Mouse (Mus musculus): Measurements from ENCODE around the gene Nfe2.
"Not testable (repeated sequence)": the region's sequence is repeated elsewhere in the genome, so short reads cannot be mapped to it uniquely, and the experiment has no call there.

Nfe2 gene

DNA sequence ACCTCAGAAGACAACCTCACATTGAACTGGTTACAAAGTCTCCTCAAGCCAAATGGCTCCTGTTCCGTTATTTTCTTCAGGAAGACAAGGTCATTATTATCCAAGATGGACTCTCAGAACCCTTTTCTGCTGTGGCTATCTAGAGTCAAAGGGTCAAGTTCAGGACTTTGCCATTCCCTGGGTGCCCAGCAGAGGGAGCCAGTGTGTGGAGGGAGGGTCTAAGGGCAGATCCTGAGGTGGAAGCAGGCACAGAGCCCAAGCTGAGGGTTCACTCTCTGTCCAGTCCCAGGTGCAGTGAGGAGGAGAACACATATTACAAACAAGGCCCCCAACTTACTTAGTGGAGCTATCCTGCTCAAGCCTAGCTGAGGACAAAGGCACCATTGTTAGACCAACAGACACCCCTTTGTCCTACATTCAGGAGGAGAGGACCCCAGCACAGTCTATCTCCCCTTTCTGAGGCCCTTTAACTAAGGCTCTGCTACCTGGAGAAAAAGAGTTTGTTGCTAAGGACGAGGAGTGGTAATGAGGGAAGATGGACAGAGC is 7.9 kb downstream of the Nfe2 start:
- peak; percentile 89 to 97 for DNase-seq (ENCODE audit: low spot score in 2 of 2)

DNA sequence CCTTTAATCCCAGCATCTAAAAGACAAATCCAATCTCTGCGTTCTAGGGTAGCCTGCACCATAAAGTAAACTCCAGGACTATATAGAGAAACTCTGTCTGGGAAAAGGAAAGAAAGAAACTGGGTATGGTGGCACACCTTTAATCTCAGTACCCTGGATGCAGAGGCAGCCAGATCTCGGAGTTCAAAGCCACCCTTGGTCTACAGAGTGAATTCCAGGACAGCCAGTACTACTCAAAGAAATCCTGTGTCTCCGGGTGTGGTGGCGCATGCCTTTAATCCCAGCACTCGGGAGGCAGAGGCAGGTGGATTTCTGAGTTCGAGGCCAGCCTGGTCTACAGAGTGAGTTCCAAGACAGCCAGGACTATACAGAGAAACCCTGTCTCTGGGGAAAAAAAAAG is 8.7 kb downstream of the Nfe2 start:
- DNase-seq (ENCODE audit: low spot score in 2 of 2), result not testable (repeated sequence)

GRCm38 (mm10) chr15:103248401-103249313 is 9.5 kb downstream of the Nfe2 start:
- peak in 1 of 2 experiments; percentile 27 for DNase-seq (ENCODE audit: low spot score in 2 of 2)

- DNase-seq (ENCODE audit: low spot score in 2 of 2), result no peak
Observed at GRCm38 (mm10) chr15:103247782-103248400, 10.3 kb downstream of the Nfe2 start.

- DNase-seq (ENCODE audit: low spot score in 2 of 2), result no peak
Observed at GRCm38 (mm10) chr15:103247078-103247781, 11.0 kb downstream of the Nfe2 start.

DNA sequence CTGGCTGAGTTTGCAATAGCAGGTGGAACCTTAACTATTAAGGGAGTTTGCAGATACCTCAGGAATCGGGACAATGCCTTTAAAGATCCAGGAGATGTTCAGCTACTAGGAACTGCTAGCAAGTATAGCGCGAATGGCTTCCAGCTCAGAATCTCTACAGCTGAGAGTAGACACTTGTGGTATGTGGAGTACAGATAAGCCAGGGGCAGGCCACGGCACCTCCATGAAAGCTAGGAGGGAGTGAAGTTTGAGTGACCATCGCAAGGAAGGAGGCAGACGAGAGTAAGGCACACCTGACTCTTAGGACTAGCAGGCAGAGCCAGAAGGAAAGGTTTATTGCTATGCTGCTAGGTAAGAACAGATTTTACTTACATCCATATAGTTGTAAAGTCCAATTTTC is 12.6 kb downstream of the Nfe2 start:
- no peak for DNase-seq (ENCODE audit: low spot score in 2 of 2)

DNA sequence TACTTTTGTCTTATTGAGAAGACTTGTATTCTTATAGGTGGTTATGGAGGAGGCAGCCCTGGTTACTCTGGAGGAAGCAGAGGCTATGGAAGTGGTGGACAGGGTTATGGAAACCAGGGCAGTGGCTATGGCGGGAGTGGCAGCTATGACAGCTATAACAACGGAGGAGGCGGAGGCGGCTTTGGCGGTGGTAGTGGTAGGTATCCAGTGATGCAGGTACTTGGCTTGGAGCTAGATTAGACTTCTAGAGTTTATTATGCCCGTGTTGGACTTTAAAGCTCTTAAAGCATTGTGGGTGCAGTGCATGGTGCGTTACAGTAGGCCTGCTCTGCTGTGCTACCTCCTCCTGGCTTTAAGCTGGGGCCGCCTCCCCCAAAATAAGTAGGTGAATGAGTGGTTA is 15.3 kb downstream of the Nfe2 start:
- peak in 1 of 2 experiments; percentile 69 for DNase-seq (ENCODE audit: low spot score in 2 of 2)

- not testable (repeated sequence) for DNase-seq (ENCODE audit: low spot score in 2 of 2)
Observed at GRCm38 (mm10) chr15:103241071-103242018, 16.9 kb downstream of the Nfe2 start.

DNA sequence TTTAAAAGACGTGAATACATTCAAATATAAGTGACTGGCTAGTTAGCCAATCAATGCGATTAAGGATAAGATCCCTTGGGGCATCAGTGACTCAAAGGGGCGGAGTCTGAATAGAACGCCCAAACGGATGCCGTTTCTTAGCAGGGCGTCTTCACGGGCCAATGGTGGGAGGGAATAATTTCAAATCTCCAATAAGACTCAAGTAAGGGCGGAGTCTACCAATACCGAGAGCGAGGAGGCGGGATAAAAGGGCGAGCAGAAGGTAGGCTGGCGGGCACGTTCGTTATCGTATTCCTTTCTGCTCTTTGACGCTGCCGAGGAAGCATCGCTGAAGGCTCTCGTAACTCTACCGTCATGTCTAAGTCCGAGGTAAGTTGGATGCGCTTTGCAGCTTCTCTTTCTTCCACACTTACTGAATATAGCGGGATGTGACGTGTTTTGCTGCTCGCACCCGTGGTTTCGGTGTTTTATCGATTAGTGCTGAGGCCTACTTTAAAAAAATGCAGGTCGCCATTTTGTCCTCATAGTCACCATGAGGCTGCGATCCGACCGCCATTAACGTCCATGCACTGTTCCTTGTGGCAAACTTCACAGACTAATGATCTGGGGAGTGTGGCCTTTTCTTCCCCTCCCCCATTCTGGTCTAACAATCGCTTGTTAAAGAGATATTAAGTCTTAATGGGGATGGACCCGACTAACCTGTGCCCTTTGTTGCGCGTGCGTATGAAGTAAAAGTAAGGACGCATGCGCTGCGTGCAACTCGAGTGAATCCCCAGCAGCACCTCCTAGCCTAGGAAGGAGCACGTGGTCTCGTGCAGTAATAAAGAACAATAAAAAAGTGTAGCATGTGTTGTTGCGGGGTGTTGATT is 17.8 kb downstream of the Nfe2 start, which contains the start of gene Hnrnpa1:
Hnrnpa1 (plus strand) TSS at position 273 of the 869 bp plus-strand sequence.
- DNase-seq (ENCODE audit: low spot score in 2 of 2), result peak; percentile 92

DNA sequence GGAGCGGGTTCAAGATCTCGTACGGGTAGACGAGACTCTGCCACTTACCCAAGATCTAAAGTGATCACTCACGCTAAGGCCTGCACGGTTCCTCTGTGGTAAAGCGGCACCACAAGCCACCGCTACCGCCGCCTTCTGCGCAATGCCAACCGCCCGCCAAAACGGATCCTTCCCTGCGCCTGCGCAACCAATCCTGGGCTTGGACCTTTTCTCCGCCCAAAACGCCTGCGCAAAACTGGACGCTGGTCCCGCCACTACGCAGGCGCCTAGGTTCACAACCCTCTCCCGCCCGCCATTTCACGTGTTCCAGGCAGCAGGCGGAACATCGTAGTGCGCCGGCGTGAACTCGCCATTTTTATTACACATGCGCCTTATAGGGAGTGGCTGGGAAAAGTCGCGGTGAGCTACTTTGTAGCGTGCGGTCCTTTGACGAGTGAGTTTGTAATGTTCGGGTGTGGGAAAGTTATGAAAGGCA is 18.5 kb downstream of the Nfe2 start, which contains the start of gene Cbx5:
Cbx5 (minus strand) TSS at position 132 of the 475 bp plus-strand sequence.
- peak; percentile 94 to 96 for DNase-seq (ENCODE audit: low spot score in 2 of 2)

GRCm38 (mm10) chr15:103239130-103239684 is 19.0 kb downstream of the Nfe2 start:
- DNase-seq (ENCODE audit: low spot score in 2 of 2), result peak; percentile 94 to 95

GRCm38 (mm10) chr15:103237295-103237694 is 20.9 kb downstream of the Nfe2 start:
- no peak for DNase-seq (ENCODE audit: low spot score in 2 of 2)

GRCm38 (mm10) chr15:103233119-103233518 is 25.1 kb downstream of the Nfe2 start:
- no peak for DNase-seq (ENCODE audit: low spot score in 2 of 2)

GRCm38 (mm10) chr15:103228904-103229303 is 29.3 kb downstream of the Nfe2 start:
- DNase-seq (ENCODE audit: low spot score in 2 of 2), result no peak

DNA sequence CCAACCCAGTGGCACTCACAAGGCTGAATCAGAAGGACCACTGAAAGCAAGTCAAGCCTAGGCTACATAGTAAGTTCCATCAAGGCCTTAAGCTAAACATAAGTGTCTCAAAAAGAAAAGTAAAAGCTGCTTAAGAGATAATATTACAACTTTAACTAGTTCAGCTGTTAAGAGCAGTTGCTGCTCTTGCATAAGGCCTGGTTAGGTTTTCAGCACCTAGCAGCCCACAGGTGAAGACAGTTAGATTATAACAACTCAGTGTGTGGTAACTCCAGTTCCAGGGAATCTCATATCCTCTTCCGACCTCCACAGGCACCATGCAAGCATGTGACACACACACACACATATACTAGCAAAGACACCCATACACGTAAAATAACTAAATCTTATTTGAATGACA is 30.6 kb downstream of the Nfe2 start:
- no peak for DNase-seq (ENCODE audit: low spot score in 2 of 2)

GRCm38 (mm10) chr15:103227022-103227421 is 31.2 kb downstream of the Nfe2 start:
- DNase-seq (ENCODE audit: low spot score in 2 of 2), result no peak

- DNase-seq (ENCODE audit: low spot score in 2 of 2), result no peak
Observed at GRCm38 (mm10) chr15:103224161-103224560, 34.0 kb downstream of the Nfe2 start.

GRCm38 (mm10) chr15:103221386-103221785 is 36.8 kb downstream of the Nfe2 start:
- no peak for DNase-seq (ENCODE audit: low spot score in 2 of 2)

GRCm38 (mm10) chr15:103220785-103221184 is 37.4 kb downstream of the Nfe2 start:
- DNase-seq (ENCODE audit: low spot score in 2 of 2), result no peak

All from spleen, postnatal 4 days (tissue).